ENCODE assay signal across 14 mouse cellular contexts in the genomic region with DNA sequence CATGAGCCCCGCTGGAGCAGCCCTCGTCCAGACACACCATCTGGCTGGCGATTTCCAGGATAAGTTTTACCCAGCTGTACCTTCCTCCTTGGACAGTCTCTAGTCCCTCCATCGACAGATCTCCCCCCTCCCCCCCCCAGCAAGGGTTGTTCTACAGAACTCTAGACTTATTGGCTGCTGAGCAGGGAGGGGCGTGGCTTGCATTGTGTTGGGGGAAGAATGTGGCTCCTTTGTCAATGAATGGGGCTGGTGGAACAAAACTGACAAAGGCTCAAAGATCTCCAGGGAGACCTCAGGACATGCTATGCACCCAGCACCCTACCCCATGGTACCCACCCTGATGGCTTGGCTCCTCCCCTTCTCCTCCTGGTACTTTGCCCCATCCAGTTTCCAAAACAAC. TPM values are rescaled to one million over a fixed set of nuclear protein-coding genes. Genes with fewer than 3 reads are reported as not detected.
DNase-seq lines count a peak whose midpoint lies in the region; ATAC-seq and TF ChIP-seq lines count a peak whose summit lies in the region.
"Had no signal": no experiment of that assay in that cellular context is flagged by ENCODE, and none has a peak within 500 bp of the region (broad histone marks: within the 10 kb centered on the region; RNA-seq: fewer than 3 reads in every experiment).

No protein-coding gene starts in this region.

- peaks cover 12% of the 10 kb centered on the region for H3K4me1 ChIP-seq in testis, adult 2 months (ENCODE audit: control insufficient read depth, insufficient read depth, low read length)
- peaks cover 4% of the 10 kb centered on the region; the same call in 1 of the 2 replicates for H3K4me1 ChIP-seq in forebrain, embryonic 11.5 days (replicated peaks; ENCODE audit: control insufficient read depth, insufficient read depth, low read length)
- peaks cover 34% of the 10 kb centered on the region for H3K4me1 ChIP-seq in midbrain, embryonic 10.5 days
- H3K4me1 ChIP-seq in kidney, embryonic 14.5 days (ENCODE audit: control insufficient read depth, insufficient read depth, low read length) = 0 out of 2 replicates have a peak, but pooled peaks cover 3% of the 10 kb centered on the region

- TF ChIP-seq CTCF in testis, adult 2 months (IDR thresholded peaks at IDR 0.05; ENCODE audit: control insufficient read depth, insufficient read depth, insufficient replicate concordance, low read depth, low read length) = no peak

- no peaks in the 10 kb centered on the region for H3K9me3 ChIP-seq in forebrain, embryonic 11.5 days (ENCODE audit: control insufficient read depth, low read length)
- H3K9me3 ChIP-seq in midbrain, embryonic 10.5 days (replicated peaks) = no peaks in the 10 kb centered on the region
- H3K9me3 ChIP-seq in kidney, embryonic 14.5 days (ENCODE audit: control insufficient read depth, low read length) = 0 out of 2 replicates have a peak, but pooled peaks cover 3% of the 10 kb centered on the region

- peak; percentile 86 for ATAC-seq in forebrain, embryonic 11.5 days (replicated peaks; ENCODE audit: low FRiP score)
- ATAC-seq in kidney, embryonic 14.5 days (ENCODE audit: low FRiP score, low TSS enrichment) = no peak

- peak overlapping the region; percentile 29; the same call in 1 of the 2 replicates for H3K4me2 ChIP-seq in forebrain, embryonic 11.5 days (ENCODE audit: low read depth, low read length, severe bottlenecking)
- no peak overlapping the region for H3K4me2 ChIP-seq in kidney, embryonic 14.5 days (replicated peaks; ENCODE audit: low read depth, low read length)

- peak overlapping the region; percentile 47 for H3K4me3 ChIP-seq in testis, adult 2 months (ENCODE audit: control insufficient read depth, low read depth, low read length)
- H3K4me3 ChIP-seq in forebrain, embryonic 11.5 days (ENCODE audit: low read depth, low read length) = 0 out of 2 replicates have a peak overlapping the region, but pooled peaks have one; percentile 1
- H3K4me3 ChIP-seq in midbrain, embryonic 10.5 days = peak overlapping the region; percentile 40
- no peak overlapping the region for H3K4me3 ChIP-seq in kidney, embryonic 14.5 days (ENCODE audit: low read length)
- H3K4me3 ChIP-seq: megakaryocyte, embryonic 14.5 days had no signal

- 8% methylated on average over 5 of the region's 5 CpGs for WGBS in forebrain, embryonic 11.5 days
- WGBS in midbrain, embryonic 10.5 days = 14% methylated on average over 5 of the region's 5 CpGs
- 39% methylated on average over 5 of the region's 5 CpGs for WGBS in kidney, embryonic 14.5 days

- TF ChIP-seq POLR2A in testis, adult 2 months (IDR thresholded peaks at IDR 0.05; ENCODE audit: control insufficient read depth, low read depth, low read length) = no peak

- no peak for DNase-seq in testis, postnatal 14 days (ENCODE audit: low spot score)
- DNase-seq in forebrain, embryonic 11.5 days (ENCODE audit: low spot score) = peak; percentile 79
- DNase-seq in midbrain, embryonic 10.5 days (ENCODE audit: low spot score) = peak; percentile 86
- DNase-seq in retina, postnatal 1 day = peak; percentile 79
- DNase-seq in urinary bladder, adult 2 months (ENCODE audit: low spot score) = no peak
- no peak for DNase-seq in right cerebral cortex, postnatal 25 days
- DNase-seq: adrenal gland, postnatal 36 days; gastrocnemius, postnatal 14 days; spleen, adult 18-20 months had no signal

- no peak overlapping the region for H3K27ac ChIP-seq in testis, adult 2 months (ENCODE audit: control insufficient read depth, insufficient read depth, low read depth, low read length)
- H3K27ac ChIP-seq in forebrain, embryonic 11.5 days (ENCODE audit: low read depth, low read length) = no peak overlapping the region
- peak overlapping the region; percentile 89 for H3K27ac ChIP-seq in midbrain, embryonic 10.5 days (replicated peaks)
- no peak overlapping the region for H3K27ac ChIP-seq in kidney, embryonic 14.5 days (ENCODE audit: low read depth, low read length)
- H3K27ac ChIP-seq: liver, embryonic 14.5 days had no signal

- H3K9ac ChIP-seq in forebrain, embryonic 11.5 days (ENCODE audit: low read length) = no peak overlapping the region
- no peak overlapping the region for H3K9ac ChIP-seq in kidney, embryonic 14.5 days (ENCODE audit: low read depth, low read length)
- H3K9ac ChIP-seq: liver, embryonic 14.5 days had no signal

- no peaks in the 10 kb centered on the region for H3K27me3 ChIP-seq in testis, adult 2 months (ENCODE audit: control insufficient read depth, insufficient read depth, low read length)
- no peaks in the 10 kb centered on the region for H3K27me3 ChIP-seq in forebrain, embryonic 11.5 days (ENCODE audit: control insufficient read depth, insufficient read depth, low read length)
- H3K27me3 ChIP-seq in midbrain, embryonic 10.5 days (ENCODE audit: low read depth, poor library complexity, severe bottlenecking) = peaks cover 8% of the 10 kb centered on the region; the same call in 1 of the 2 replicates
- no peaks in the 10 kb centered on the region for H3K27me3 ChIP-seq in kidney, embryonic 14.5 days (ENCODE audit: control insufficient read depth, insufficient read depth, low read length)

- H3K36me3 ChIP-seq in testis, adult 2 months (ENCODE audit: control insufficient read depth, insufficient read depth, low read length) = no peaks in the 10 kb centered on the region
- H3K36me3 ChIP-seq in forebrain, embryonic 11.5 days (ENCODE audit: control insufficient read depth, insufficient read depth, low read length) = no peaks in the 10 kb centered on the region
- H3K36me3 ChIP-seq in midbrain, embryonic 10.5 days = no peaks in the 10 kb centered on the region
- H3K36me3 ChIP-seq in kidney, embryonic 14.5 days (ENCODE audit: control insufficient read depth, insufficient read depth, low read length) = no peaks in the 10 kb centered on the region
- H3K36me3 ChIP-seq: G1E had no signal

RNA-seq across cellular contexts. Expression of a gene that starts 15.1 kb away (rescaled TPM):
- 1.7 and 1.8 TPM in 2 replicates for polyA plus RNA-seq in testis, adult 2 months (2012; rRNA removed)
- polyA plus RNA-seq in forebrain, embryonic 11.5 days (2014; fragmentation: Nextera tagmentation; extraction: Ambion mirVana) = 4.7 and 5.0 TPM in 2 replicates
- 7.8 and 10.4 TPM in 2 replicates for polyA plus RNA-seq in midbrain, embryonic 10.5 days (2016; fragmentation: Nextera tagmentation; extraction: Ambion mirVana)
- 5.9 and 6.7 TPM in 2 replicates for polyA plus RNA-seq in urinary bladder, adult 2 months (2012; rRNA removed)
- 123 and 137 TPM in 2 replicates for polyA plus RNA-seq in kidney, embryonic 14.5 days (2014; fragmentation: Nextera tagmentation; extraction: Ambion mirVana)
- polyA plus RNA-seq: G1E had no signal

RNA-seq across cellular contexts. Expression of a gene that starts 37.1 kb away (rescaled TPM):
- polyA plus RNA-seq in testis, adult 2 months (2012; rRNA removed) = 280 and 283 TPM in 2 replicates
- 673 and 736 TPM in 2 replicates for polyA plus RNA-seq in forebrain, embryonic 11.5 days (2014; fragmentation: Nextera tagmentation; extraction: Ambion mirVana)
- 713 and 786 TPM in 2 replicates for polyA plus RNA-seq in midbrain, embryonic 10.5 days (2016; fragmentation: Nextera tagmentation; extraction: Ambion mirVana)
- polyA plus RNA-seq in urinary bladder, adult 2 months (2012; rRNA removed) = 139 and 141 TPM in 2 replicates
- 605 and 611 TPM in 2 replicates for polyA plus RNA-seq in kidney, embryonic 14.5 days (2014; fragmentation: Nextera tagmentation; extraction: Ambion mirVana)

RNA-seq across cellular contexts. Expression of a gene that starts 58.5 kb away (rescaled TPM):
- polyA plus RNA-seq in testis, adult 2 months (2012; rRNA removed) = 77.2 and 89.7 TPM in 2 replicates
- polyA plus RNA-seq in forebrain, embryonic 11.5 days (2014; fragmentation: Nextera tagmentation; extraction: Ambion mirVana) = 1.5 and 2.0 TPM in 2 replicates
- 1.6 and 2.4 TPM in 2 replicates for polyA plus RNA-seq in midbrain, embryonic 10.5 days (2016; fragmentation: Nextera tagmentation; extraction: Ambion mirVana)
- polyA plus RNA-seq in urinary bladder, adult 2 months (2012; rRNA removed) = 106 and 156 TPM in 2 replicates
- 16.5 and 18.8 TPM in 2 replicates for polyA plus RNA-seq in kidney, embryonic 14.5 days (2014; fragmentation: Nextera tagmentation; extraction: Ambion mirVana)

Comparison
In these comparisons a context has a peak if more than half of its experiments do, and no peak if none do; other contexts are left out.
1. DNase-seq: peak in forebrain, embryonic 11.5 days (single experiment), midbrain, embryonic 10.5 days (single experiment) and retina, postnatal 1 day (single experiment); none in testis, postnatal 14 days (single experiment), urinary bladder, adult 2 months (single experiment) and right cerebral cortex, postnatal 25 days (single experiment).
2. RNA of a gene that starts 15.1 kb away (polyA plus RNA-seq): 123 to 137 TPM in kidney, embryonic 14.5 days; 7.8 to 10.4 TPM in midbrain, embryonic 10.5 days, 5.9 to 6.7 TPM in urinary bladder, adult 2 months, 4.7 to 5.0 TPM in forebrain, embryonic 11.5 days and 1.7 to 1.8 TPM in testis, adult 2 months; every median in the first group is over 10 times any median in the second.